Mouse (Mus musculus): ENCODE measurements around the gene Dagla. TPM values are rescaled to one million over a fixed set of nuclear protein-coding genes. Genes with fewer than 3 reads are reported as not detected.

Gene Dagla
- polyA plus RNA-seq (2014; fragmentation: Nextera tagmentation; extraction: Ambion mirVana) = 0.98 and 1.3 TPM in 2 replicates

GRCm38 (mm10) chr19:10304810-10305544 is at the start of gene Dagla:
TSS of gene Dagla (minus strand) at chr19:10304877.
- peak within 1 kb of the TSS; percentile 84 for H3K9ac ChIP-seq (replicated peaks; ENCODE audit: low read length)
- H3K27ac ChIP-seq (replicated peaks; ENCODE audit: low read depth, low read length) = no peak within 1 kb of the TSS
- ATAC-seq (replicated peaks; ENCODE audit: insufficient number of reproducible peaks, low FRiP score, low TSS enrichment, low read depth) = peak; percentile 72

GRCm38 (mm10) chr19:10352218-10352617 is 47.5 kb upstream of the Dagla start:
- no peak for DNase-seq (ENCODE audit: low spot score)
- H3K27me3 ChIP-seq (ENCODE audit: control insufficient read depth, insufficient read depth, low read length) = no peaks in the 10 kb centered on the region
- no peak overlapping the region for H3K9ac ChIP-seq (replicated peaks; ENCODE audit: low read length)
- 89% methylated on average over 7 of the region's 7 CpGs for WGBS
- no peak overlapping the region for H3K4me2 ChIP-seq (ENCODE audit: low read depth, low read length)
- H3K9me3 ChIP-seq (replicated peaks; ENCODE audit: control insufficient read depth, low read length) = no peaks in the 10 kb centered on the region
- no peak for ATAC-seq (replicated peaks; ENCODE audit: insufficient number of reproducible peaks, low FRiP score, low TSS enrichment, low read depth)
- peaks cover 4% of the 10 kb centered on the region; the same call in 1 of the 2 replicates for H3K4me1 ChIP-seq (ENCODE audit: control insufficient read depth, insufficient read depth, low read length)
- no peaks in the 10 kb centered on the region for H3K36me3 ChIP-seq (replicated peaks; ENCODE audit: control insufficient read depth, insufficient read depth, low read depth, low read length)
- no peak overlapping the region for H3K27ac ChIP-seq (replicated peaks; ENCODE audit: low read depth, low read length)
- no peak overlapping the region for H3K4me3 ChIP-seq (ENCODE audit: low read depth, low read length)

More at GRCm38 (mm10) chr19:10304810-10305544, at the start of gene Dagla:
- H3K4me1 ChIP-seq (ENCODE audit: control insufficient read depth, insufficient read depth, low read length) = no peaks in the 10 kb centered on the region
- 9% methylated on average over 56 of the region's 56 CpGs for WGBS
- H3K4me2 ChIP-seq (ENCODE audit: low read depth, low read length) = peak within 1 kb of the TSS; percentile 98
- peak; percentile 78 for DNase-seq (ENCODE audit: low spot score)
- no peaks in the 10 kb centered on the region; the same call in 1 of the 2 replicates for H3K27me3 ChIP-seq (ENCODE audit: control insufficient read depth, insufficient read depth, low read length)
- no peaks in the 10 kb centered on the region for H3K36me3 ChIP-seq (replicated peaks; ENCODE audit: control insufficient read depth, insufficient read depth, low read depth, low read length)
- H3K4me3 ChIP-seq (ENCODE audit: low read depth, low read length) = peak within 1 kb of the TSS; percentile 69
- no peaks in the 10 kb centered on the region for H3K9me3 ChIP-seq (replicated peaks; ENCODE audit: control insufficient read depth, low read length)

GRCm38 (mm10) chr19:10347628-10348273 is 43.1 kb upstream of the Dagla start:
- Histone ChIP-seq H3K36me3 (replicated peaks; ENCODE audit: control insufficient read depth, insufficient read depth, low read depth, low read length) (no peaks in the 10 kb centered on the region), H3K9me3 (replicated peaks; ENCODE audit: control insufficient read depth, low read length) (no peaks in the 10 kb centered on the region), H3K4me1 (ENCODE audit: control insufficient read depth, insufficient read depth, low read length) (no peaks in the 10 kb centered on the region; the same call in 1 of the 2 replicates), H3K27ac (replicated peaks; ENCODE audit: low read depth, low read length) (no peak overlapping the region), H3K9ac (replicated peaks; ENCODE audit: low read length) (no peak overlapping the region), H3K4me2 (ENCODE audit: low read depth, low read length) (no peak overlapping the region), H3K27me3 (ENCODE audit: control insufficient read depth, insufficient read depth, low read length) (no peaks in the 10 kb centered on the region), H3K4me3 (ENCODE audit: low read depth, low read length) (no peak overlapping the region)
- DNase-seq (ENCODE audit: low spot score) (no peak), ATAC-seq (replicated peaks; ENCODE audit: insufficient number of reproducible peaks, low FRiP score, low TSS enrichment, low read depth) (no peak)
- WGBS = 58% methylated on average over 5 of the region's 5 CpGs

GRCm38 (mm10) chr19:10345696-10346095 is 41.0 kb upstream of the Dagla start:
- Histone ChIP-seq H3K4me1 (ENCODE audit: control insufficient read depth, insufficient read depth, low read length) (no peaks in the 10 kb centered on the region; the same call in 1 of the 2 replicates), H3K9ac (replicated peaks; ENCODE audit: low read length) (no peak overlapping the region), H3K4me3 (ENCODE audit: low read depth, low read length) (no peak overlapping the region), H3K27me3 (ENCODE audit: control insufficient read depth, insufficient read depth, low read length) (no peaks in the 10 kb centered on the region), H3K27ac (replicated peaks; ENCODE audit: low read depth, low read length) (no peak overlapping the region), H3K9me3 (replicated peaks; ENCODE audit: control insufficient read depth, low read length) (no peaks in the 10 kb centered on the region), H3K4me2 (ENCODE audit: low read depth, low read length) (no peak overlapping the region), H3K36me3 (replicated peaks; ENCODE audit: control insufficient read depth, insufficient read depth, low read depth, low read length) (no peaks in the 10 kb centered on the region)
- DNase-seq (ENCODE audit: low spot score) (no peak), ATAC-seq (replicated peaks; ENCODE audit: insufficient number of reproducible peaks, low FRiP score, low TSS enrichment, low read depth) (no peak)
- WGBS = 45% methylated on average over 12 of the region's 12 CpGs

GRCm38 (mm10) chr19:10343866-10344265 is 39.2 kb upstream of the Dagla start:
- H3K9ac ChIP-seq (replicated peaks; ENCODE audit: low read length) = no peak overlapping the region
- DNase-seq (ENCODE audit: low spot score) (no peak), ATAC-seq (replicated peaks; ENCODE audit: insufficient number of reproducible peaks, low FRiP score, low TSS enrichment, low read depth) (no peak)
- no peak overlapping the region for H3K4me3 ChIP-seq (ENCODE audit: low read depth, low read length)
- no peaks in the 10 kb centered on the region; the same call in 1 of the 2 replicates for H3K27me3 ChIP-seq (ENCODE audit: control insufficient read depth, insufficient read depth, low read length)
- H3K9me3 ChIP-seq (replicated peaks; ENCODE audit: control insufficient read depth, low read length) = no peaks in the 10 kb centered on the region
- 88% methylated on average over 10 of the region's 10 CpGs for WGBS
- no peak overlapping the region for H3K27ac ChIP-seq (replicated peaks; ENCODE audit: low read depth, low read length)
- H3K36me3 ChIP-seq (replicated peaks; ENCODE audit: control insufficient read depth, insufficient read depth, low read depth, low read length) = no peaks in the 10 kb centered on the region
- H3K4me2 ChIP-seq (ENCODE audit: low read depth, low read length) = no peak overlapping the region
- no peaks in the 10 kb centered on the region; the same call in 1 of the 2 replicates for H3K4me1 ChIP-seq (ENCODE audit: control insufficient read depth, insufficient read depth, low read length)

- Histone ChIP-seq H3K36me3 (replicated peaks; ENCODE audit: control insufficient read depth, insufficient read depth, low read depth, low read length) (no peaks in the 10 kb centered on the region), H3K27ac (replicated peaks; ENCODE audit: low read depth, low read length) (no peak overlapping the region), H3K9me3 (replicated peaks; ENCODE audit: control insufficient read depth, low read length) (no peaks in the 10 kb centered on the region), H3K4me3 (ENCODE audit: low read depth, low read length) (no peak overlapping the region), H3K4me2 (ENCODE audit: low read depth, low read length) (no peak overlapping the region), H3K9ac (replicated peaks; ENCODE audit: low read length) (no peak overlapping the region), H3K27me3 (ENCODE audit: control insufficient read depth, insufficient read depth, low read length) (peaks cover 3% of the 10 kb centered on the region), H3K4me1 (ENCODE audit: control insufficient read depth, insufficient read depth, low read length) (no peaks in the 10 kb centered on the region; the same call in 1 of the 2 replicates)
- DNase-seq (ENCODE audit: low spot score) (no peak), ATAC-seq (replicated peaks; ENCODE audit: insufficient number of reproducible peaks, low FRiP score, low TSS enrichment, low read depth) (no peak)
- 58% methylated on average over 12 of the region's 12 CpGs for WGBS
Measured at GRCm38 (mm10) chr19:10341817-10342439, 37.3 kb upstream of the Dagla start.

GRCm38 (mm10) chr19:10341152-10341551 is 36.5 kb upstream of the Dagla start:
- Histone ChIP-seq H3K9me3 (replicated peaks; ENCODE audit: control insufficient read depth, low read length) (no peaks in the 10 kb centered on the region), H3K9ac (replicated peaks; ENCODE audit: low read length) (no peak overlapping the region), H3K27me3 (ENCODE audit: control insufficient read depth, insufficient read depth, low read length) (peaks cover 3% of the 10 kb centered on the region), H3K4me1 (ENCODE audit: control insufficient read depth, insufficient read depth, low read length) (no peaks in the 10 kb centered on the region; the same call in 1 of the 2 replicates), H3K36me3 (replicated peaks; ENCODE audit: control insufficient read depth, insufficient read depth, low read depth, low read length) (no peaks in the 10 kb centered on the region), H3K4me3 (ENCODE audit: low read depth, low read length) (no peak overlapping the region), H3K27ac (replicated peaks; ENCODE audit: low read depth, low read length) (no peak overlapping the region), H3K4me2 (ENCODE audit: low read depth, low read length) (no peak overlapping the region)
- ATAC-seq (replicated peaks; ENCODE audit: insufficient number of reproducible peaks, low FRiP score, low TSS enrichment, low read depth) (no peak), DNase-seq (ENCODE audit: low spot score) (peak; percentile 83)
- WGBS = 15% methylated on average over 11 of the region's 11 CpGs

Data from embryonic facial prominence, embryonic 11.5 days (tissue).